Mouse (Mus musculus) monocyte, adult 5-6 weeks (primary cell): ENCODE data around the gene Smc6. TPM values are rescaled to one million over a fixed set of nuclear protein-coding genes. Genes with fewer than 3 reads are reported as not detected.

ENCODE experiments used
- ATAC-seq: fragments of 153-309, 156-312 bp; replicated peaks from 2 replicates; pipeline ENCODE4 v1.8.0; 2017; ENCODE audit warnings: mild to moderate bottlenecking; ENCODE audit not compliant: low TSS enrichment, insufficient number of reproducible peaks, severe bottlenecking, poor library complexity, low FRiP score
- total RNA-seq: library from RNA; stranded (forward); fragments of 200-1000, 200-491, 200-594 nt; gene quantifications from 3 replicates; pipeline ENCODE4 v1.2.3, GENCODE M21; 2017

The Smc6 gene
- total RNA-seq, 1 experiment from 2014 or later: 349 TPM

DNA sequence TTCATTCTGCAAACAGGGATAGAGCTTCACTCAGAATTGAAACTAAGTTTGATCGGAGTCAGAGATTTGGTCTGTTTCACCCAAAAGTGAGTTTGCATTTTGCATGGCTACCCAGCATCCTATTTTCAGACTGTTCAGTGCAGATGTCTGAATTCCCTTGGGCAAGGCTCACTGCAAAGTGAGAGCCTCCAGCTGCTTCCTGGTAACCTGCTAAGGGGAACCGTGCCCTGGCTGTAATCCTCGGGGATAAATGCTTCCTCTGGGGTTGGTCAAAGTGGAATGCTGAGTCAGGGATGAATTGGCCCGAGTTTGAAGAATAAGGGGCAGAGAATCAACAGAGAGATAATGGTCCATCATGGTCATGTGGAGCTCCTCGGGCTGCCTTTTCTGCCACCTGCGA is 99.2 kb downstream of the Smc6 start:
- no peak for ATAC-seq

DNA sequence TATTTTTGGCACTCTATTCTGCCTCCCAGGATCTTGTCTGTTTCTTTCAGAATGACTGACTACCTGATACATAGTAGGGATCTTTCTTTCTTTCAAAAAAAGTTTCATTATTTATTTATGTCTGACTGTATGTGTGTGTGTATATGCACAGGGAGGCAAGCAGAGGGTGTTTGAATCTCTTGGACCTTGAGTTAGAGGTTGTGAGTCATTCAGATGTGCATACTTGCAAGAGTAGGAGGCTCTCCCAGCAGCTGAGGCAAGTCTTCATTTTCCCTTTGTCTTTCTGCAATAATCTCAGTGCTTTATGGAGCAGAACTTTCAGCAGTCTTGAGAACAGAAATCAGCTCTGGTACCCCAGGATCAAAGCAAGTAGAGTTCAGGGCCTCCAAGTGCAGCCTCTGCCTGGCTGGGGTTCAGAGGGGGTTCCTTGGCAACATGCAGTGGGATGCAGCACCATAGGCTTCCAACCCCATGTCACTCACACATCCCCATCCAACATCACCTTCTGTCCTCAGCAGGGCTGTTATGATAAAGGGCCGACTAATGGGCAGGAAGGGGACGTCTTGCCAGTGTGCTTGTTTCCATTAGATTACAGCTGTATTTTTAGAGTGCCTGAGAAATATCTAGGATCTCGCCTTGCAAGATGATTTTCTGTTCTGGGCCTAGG is 101.5 kb downstream of the Smc6 start:
- no peak for ATAC-seq

Other genes starting within 250 kb of the Smc6 start
- 0.29 TPM in 1 of 3 replicates, not detected in the others for gene Kcns3, start 114.8 kb upstream of the Smc6 start, total RNA-seq
- gene Msgn1, start 56.9 kb upstream of the Smc6 start, total RNA-seq: 4.5 to 5.4 TPM in 2 of 3 replicates, not detected in the other
- 2.5 to 4.9 TPM (median 3.6 TPM) in 3 replicates for gene Gen1, start 85 bp upstream of the Smc6 start, total RNA-seq
- 0.39 TPM in 1 of 3 replicates, not detected in the others for gene Vsnl1, start 170.7 kb downstream of the Smc6 start, total RNA-seq
- gene Rad51ap2, start 190.2 kb downstream of the Smc6 start, total RNA-seq: not detected in 3 replicates